In genomic region chr10:61072324-61072723, GRCm38 (mm10) we compare ENCODE assay signal across 8 mouse cellular contexts. TPM values are rescaled to one million over a fixed set of nuclear protein-coding genes. Genes with fewer than 3 reads are reported as not detected.
DNase-seq lines count a peak whose midpoint lies in the region; ATAC-seq and TF ChIP-seq lines count a peak whose summit lies in the region.

No protein-coding gene starts in this region.

- peak; percentile 46 to 60 for DNase-seq in adrenal gland, adult 18-20 months (ENCODE audit: low spot score in 2 of 2)
- DNase-seq in adrenal gland, adult 8-10 months, result no peak
- peak; percentile 78 for DNase-seq in neural tube, embryonic 10.5 days (ENCODE audit: extremely low spot score, low spot score)
- peak; percentile 82 to 86 for DNase-seq in cerebellum, postnatal 14 days
- peak; percentile 71 for DNase-seq in kidney, postnatal 10 days
- peak; percentile 37 for DNase-seq in lung, postnatal 0 days (ENCODE audit: low spot score)
- peak; percentile 17 for DNase-seq in spleen, adult 12 weeks (ENCODE audit: low spot score)

- peaks cover 18% of the 10 kb centered on the region for H3K4me1 ChIP-seq in neural tube, embryonic 15.5 days
- H3K4me1 ChIP-seq in lung, postnatal 0 days (ENCODE audit: insufficient read depth, low read depth, low read length), result no peaks in the 10 kb centered on the region

- H3K9me3 ChIP-seq in neural tube, embryonic 15.5 days (replicated peaks), result no peaks in the 10 kb centered on the region
- no peaks in the 10 kb centered on the region for H3K9me3 ChIP-seq in lung, postnatal 0 days (ENCODE audit: low read length)

- no peak for TF ChIP-seq EP300 in lung, postnatal 0 days (IDR thresholded peaks at IDR 0.05)

- H3K36me3 ChIP-seq in neural tube, embryonic 15.5 days, result no peaks in the 10 kb centered on the region
- no peaks in the 10 kb centered on the region for H3K36me3 ChIP-seq in lung, postnatal 0 days (ENCODE audit: insufficient read depth, low read length)

- TF ChIP-seq CTCF in lung, postnatal 0 days (IDR thresholded peaks at IDR 0.05), result peak; percentile 87

- no peak overlapping the region for H3K4me2 ChIP-seq in neural tube, embryonic 15.5 days
- no peak overlapping the region for H3K4me2 ChIP-seq in lung, postnatal 0 days (replicated peaks; ENCODE audit: low read depth, low read length)

- no peak overlapping the region for H3K4me3 ChIP-seq in neural tube, embryonic 15.5 days (replicated peaks)
- H3K4me3 ChIP-seq in lung, postnatal 0 days (ENCODE audit: low read depth, low read length), result no peak overlapping the region

- ATAC-seq in neural tube, embryonic 15.5 days (ENCODE audit: low FRiP score), result no peak
- ATAC-seq in lung, postnatal 0 days, result no peak

- no peak overlapping the region for H3K27ac ChIP-seq in neural tube, embryonic 15.5 days (replicated peaks)
- no peak overlapping the region for H3K27ac ChIP-seq in lung, postnatal 0 days (ENCODE audit: low read length)

- H3K27me3 ChIP-seq in neural tube, embryonic 15.5 days (replicated peaks), result no peaks in the 10 kb centered on the region
- no peaks in the 10 kb centered on the region for H3K27me3 ChIP-seq in lung, postnatal 0 days (replicated peaks; ENCODE audit: insufficient read depth, low read length)

- WGBS in neural tube, embryonic 15.5 days, result 16% methylated on average over 16 of the region's 16 CpGs
- 15% methylated on average over 16 of the region's 16 CpGs for WGBS in lung, postnatal 0 days

- no peak overlapping the region for H3K9ac ChIP-seq in neural tube, embryonic 15.5 days (replicated peaks)
- H3K9ac ChIP-seq in lung, postnatal 0 days (replicated peaks; ENCODE audit: low read depth), result no peak overlapping the region

RNA-seq across cellular contexts. Expression of gene Pcbd1, which starts 16.8 kb away (rescaled TPM):
- total RNA-seq in adrenal gland, adult 18-20 months (2021), result 10 to 100 TPM; 17.1 to 23.6 TPM
- 10 to 100 TPM; 20.5 to 34.0 (median 28.3) TPM for total RNA-seq in adrenal gland, adult 8-10 months (2022)
- polyA plus RNA-seq in neural tube, embryonic 15.5 days (2015; fragmentation: Nextera tagmentation; extraction: Ambion mirVana), result 48.6 and 52.2 TPM in 2 replicates
- 31.7 and 32.3 TPM in 2 replicates for polyA plus RNA-seq in lung, postnatal 0 days (2015; fragmentation: Nextera tagmentation; extraction: Ambion mirVana)
